Mouse (Mus musculus) CH12.LX (cell line): ENCODE data around the gene Spata13. TPM values are rescaled to one million over a fixed set of nuclear protein-coding genes. Genes with fewer than 3 reads are reported as not detected.
A peak's percentile ranks its signal among the peaks of the same experiment; 100 is the strongest.

Experiments
- DNase-seq: peaks from one replicate; pipeline ENCODE4 v3.0.0-alpha.2; 2013; ENCODE audit errors: extremely low read depth
- H3K27ac ChIP-seq: 2 replicates; pipeline ENCODE4 v1.5.1; 2012; ENCODE audit warnings: low read depth, mild to moderate bottlenecking, control low read depth, moderate library complexity; ENCODE audit not compliant: insufficient read depth
- H3K27me3 ChIP-seq: replicated peaks from 2 replicates; pipeline ENCODE3; 2012; ENCODE audit warnings: inconsistent platforms
- H3K36me3 ChIP-seq, 2 experiments: replicated peaks in 1 of 2; 2 replicates each; pipeline versions ENCODE3 to v1.6.1; 2012; ENCODE audit warnings: inconsistent platforms in 1 of 2, low read length in 1 of 2, mild to moderate bottlenecking in 1 of 2, mixed read lengths in 1 of 2, moderate library complexity in 1 of 2; ENCODE audit not compliant: control insufficient read depth in 1 of 2, insufficient read depth in 1 of 2
- H3K4me1 ChIP-seq, 2 experiments: 2 replicates each; pipeline ENCODE4 v1.6.1; 2012; ENCODE audit warnings: inconsistent platforms in 1 of 2, moderate library complexity in 1 of 2; ENCODE audit not compliant: insufficient read depth in 2 of 2, control insufficient read depth in 1 of 2
- H3K4me2 ChIP-seq: 2 replicates; pipeline ENCODE4 v1.6.1; 2012; ENCODE audit warnings: low read depth, mild to moderate bottlenecking, control low read depth; ENCODE audit not compliant: poor library complexity, insufficient read depth, severe bottlenecking
- H3K4me3 ChIP-seq, 3 experiments: fragments of 150-350 bp in 1 of 3; sonication (generic) in 1 of 3; replicated peaks in 1 of 3; 2 replicates each; pipeline versions ENCODE3 to v1.5.1; 2011 to 2012; ENCODE audit warnings: low read depth in 2 of 3, low read length in 2 of 3, mild to moderate bottlenecking in 2 of 3, moderate library complexity in 2 of 3, control low read depth in 1 of 3, improper control_type of control experiment in 1 of 3, inconsistent platforms in 1 of 3, mixed read lengths in 1 of 3; ENCODE audit not compliant: poor library complexity in 1 of 3
- H3K79me2 ChIP-seq: replicated peaks from 2 replicates; pipeline ENCODE4 v1.6.1; 2012; ENCODE audit warnings: mild to moderate bottlenecking, moderate library complexity; ENCODE audit not compliant: control insufficient read depth, poor library complexity, insufficient read depth, severe bottlenecking; ENCODE audit errors: extremely low read depth
- H3K9ac ChIP-seq: 2 replicates; pipeline ENCODE4 v1.6.1; 2012; ENCODE audit warnings: low read depth, mild to moderate bottlenecking, control low read depth, moderate library complexity; ENCODE audit not compliant: insufficient read depth
- H3K9me3 ChIP-seq: replicated peaks from 2 replicates; pipeline ENCODE3; 2012; ENCODE audit warnings: low read length, inconsistent platforms, mixed read lengths
- CHD1 ChIP-seq: IDR thresholded peaks from 2 replicates; pipeline ENCODE4 v1.6.1; 2012; ENCODE audit warnings: low read depth, low read length, improper control_type of control experiment, inconsistent platforms
- CHD2 ChIP-seq: IDR thresholded peaks from 2 replicates; pipeline ENCODE4 v1.6.1; 2011; ENCODE audit warnings: low read length, improper control_type of control experiment
- CTCF ChIP-seq, 2 experiments: IDR thresholded peaks in 1 of 2; conservative IDR thresholded peaks in 1 of 2; 2 replicates each; pipeline ENCODE4 v1.5.1; 2011 to 2012; ENCODE audit warnings: low read depth in 2 of 2, low read length in 2 of 2, improper control_type of control experiment in 1 of 2, inconsistent platforms in 1 of 2, mild to moderate bottlenecking in 1 of 2, moderate library complexity in 1 of 2
- E2F4 ChIP-seq: IDR thresholded peaks from 2 replicates; pipeline ENCODE4 v1.6.1; 2011; ENCODE audit warnings: low read depth, low read length, improper control_type of control experiment; ENCODE audit not compliant: insufficient replicate concordance
- HCFC1 ChIP-seq: IDR thresholded peaks from 2 replicates; pipeline ENCODE4 v1.6.1; 2012; ENCODE audit warnings: low read depth, mild to moderate bottlenecking, inconsistent platforms, low read length, improper control_type of control experiment
- IRF4 ChIP-seq: IDR thresholded peaks from 2 replicates; pipeline ENCODE4 v1.6.1; 2014; ENCODE audit warnings: low read depth, mild to moderate bottlenecking, inconsistent platforms, low read length, improper control_type of control experiment
- JUND ChIP-seq: conservative IDR thresholded peaks from 2 replicates; pipeline ENCODE4 v1.6.1; 2011; ENCODE audit warnings: low read depth, low read length, improper control_type of control experiment
- MAFK ChIP-seq: IDR thresholded peaks from 2 replicates; pipeline ENCODE4 v1.6.1; 2011; ENCODE audit warnings: low read length, improper control_type of control experiment; ENCODE audit not compliant: insufficient replicate concordance
- MAZ ChIP-seq: IDR thresholded peaks from 2 replicates; pipeline ENCODE4 v1.6.1; 2012; ENCODE audit warnings: low read depth, mild to moderate bottlenecking, inconsistent platforms, low read length, improper control_type of control experiment, moderate library complexity
- MEF2A ChIP-seq: IDR thresholded peaks from 2 replicates; pipeline ENCODE4 v1.6.1; 2014; ENCODE audit warnings: low read depth, mild to moderate bottlenecking, inconsistent platforms, low read length, improper control_type of control experiment, borderline replicate concordance
- NRF1 ChIP-seq: IDR thresholded peaks from 2 replicates; pipeline ENCODE4 v1.6.1; 2014; ENCODE audit warnings: low read depth, mild to moderate bottlenecking, inconsistent platforms, low read length, improper control_type of control experiment, moderate library complexity
- POLR2A ChIP-seq: IDR thresholded peaks from 2 replicates; pipeline ENCODE4 v1.6.1; 2011; ENCODE audit warnings: low read depth, mild to moderate bottlenecking, improper control_type of control experiment, low read length
- POLR2AphosphoS2 ChIP-seq: IDR thresholded peaks from 2 replicates; pipeline ENCODE4 v1.6.1; 2011; ENCODE audit warnings: low read depth, low read length, improper control_type of control experiment
- RAD21 ChIP-seq: IDR thresholded peaks from 2 replicates; pipeline ENCODE4 v1.6.1; 2011; ENCODE audit warnings: low read depth, mild to moderate bottlenecking, low read length, improper control_type of control experiment, moderate library complexity
- RCOR1 ChIP-seq: conservative IDR thresholded peaks from 2 replicates; pipeline ENCODE4 v1.6.1; 2012; ENCODE audit warnings: low read depth, mild to moderate bottlenecking, inconsistent platforms, low read length, improper control_type of control experiment
- UBTF ChIP-seq: IDR thresholded peaks from 2 replicates; pipeline ENCODE4 v1.6.1; 2012; ENCODE audit warnings: low read depth, mild to moderate bottlenecking, inconsistent platforms, low read length, improper control_type of control experiment, moderate library complexity
- USF1 ChIP-seq: IDR thresholded peaks from 2 replicates; pipeline ENCODE4 v1.6.1; 2014; ENCODE audit warnings: low read depth, mild to moderate bottlenecking, inconsistent platforms, low read length, improper control_type of control experiment
- USF2 ChIP-seq: conservative IDR thresholded peaks from 2 replicates; pipeline ENCODE4 v1.6.1; 2011; ENCODE audit warnings: low read depth, low read length, improper control_type of control experiment
- ZKSCAN1 ChIP-seq: IDR thresholded peaks from 2 replicates; pipeline ENCODE4 v1.6.1; 2012; ENCODE audit warnings: low read depth, inconsistent platforms, low read length, improper control_type of control experiment, borderline replicate concordance
- ZNF384 ChIP-seq: IDR thresholded peaks from 2 replicates; pipeline ENCODE4 v1.6.1; 2012; ENCODE audit warnings: low read depth, low read length, improper control_type of control experiment, inconsistent platforms
- dilution Hi-C: fragments of 300-500 bp; cut with MboI; formaldehyde crosslinking; loops from 2 replicates; pipeline ENCODE4 v1.14.3; 2020; ENCODE audit warnings: low sequenced_read_pairs; ENCODE audit not compliant: extremely low pct_unique_long_range_greater_than_20kb, extremely low pct_ligation_motif_present
- in situ Hi-C: fragments of 300-500 bp; cut with MboI; formaldehyde crosslinking; loops from 3 replicates; pipeline ENCODE4 v1.14.3; 2019; ENCODE audit warnings: low sequenced_read_pairs, low pct_ligation_motif_present, low pct_unique_long_range_greater_than_20kb, mixed read lengths
- polyA plus RNA-seq: library from polyadenylated mRNA; unstranded; fragments of >175 nt; gene quantifications from 2 replicates; pipeline ENCODE4 v1.2.1, GENCODE M21; 2012; ENCODE audit warnings: low read depth; ENCODE audit not compliant: insufficient read length
- total RNA-seq, 2 experiments: library from RNA; depleted of rRNA; stranded (reverse); fragments of 300-350 nt in 1 of 2; fragments of >200 nt in 1 of 2; gene quantifications; 2 replicates each; pipeline ENCODE4 v1.2.3; 2012 to 2014

The Spata13 gene
- total and polyA plus RNA-seq, 3 experiments = 11.6 to 15.9 (median 13.6) TPM

GRCm38 (mm10) chr14:60721304-60721703, 87.5 kb downstream of the Spata13 start:
- dilution Hi-C loops (no loop called here), in situ Hi-C loops (no loop called here)
- TF ChIP-seq CHD2 (no peak), IRF4 (no peak), CTCF (conservative IDR thresholded peaks at IDR 0.05 in 1 of 2, IDR thresholded peaks at IDR 0.05 in 1 of 2; ENCODE audit: low read depth in 2 of 2, low read length in 2 of 2) (no peak), RCOR1 (no peak), USF1 (no peak), POLR2AphosphoS2 (no peak), HCFC1 (no peak), MEF2A (no peak), POLR2A (no peak), UBTF (no peak), ZKSCAN1 (no peak), ZNF384 (no peak), NRF1 (no peak), JUND (no peak)
- H3K4me3 ChIP-seq = no peak overlapping the region
- H3K4me2 ChIP-seq = peak overlapping the region; percentile 79
- no peak for DNase-seq
- no peaks in the 10 kb centered on the region for H3K79me2 ChIP-seq
- no peaks in the 10 kb centered on the region for H3K36me3 ChIP-seq
- no peak overlapping the region for H3K9ac ChIP-seq
- no peak overlapping the region for H3K27ac ChIP-seq
- no peaks in the 10 kb centered on the region for H3K27me3 ChIP-seq
- no peaks in the 10 kb centered on the region for H3K9me3 ChIP-seq
- peaks cover 3 to 36% of the 10 kb centered on the region in 2 experiments for H3K4me1 ChIP-seq

DNA sequence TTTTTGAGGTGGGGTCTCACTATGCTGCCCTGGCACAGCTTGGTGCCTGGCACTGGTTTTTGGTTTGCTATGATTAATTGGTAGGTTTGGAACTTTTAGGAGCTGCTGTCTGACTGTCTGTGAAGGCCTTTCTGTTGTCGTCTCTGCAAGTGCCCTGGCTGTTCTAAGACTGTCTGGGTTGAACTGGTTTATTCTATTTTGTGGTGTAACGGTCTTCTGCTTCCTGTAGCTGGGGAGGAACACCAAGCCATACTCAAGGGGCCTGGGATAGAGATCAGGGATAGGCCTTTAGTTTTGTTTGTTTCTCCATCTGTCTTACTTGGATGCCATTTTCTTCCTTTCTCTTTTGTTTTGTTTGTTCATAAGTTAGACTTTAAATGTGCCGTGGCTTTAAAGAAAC, 88.1 kb downstream of the Spata13 start:
- H3K4me1 ChIP-seq = peaks cover 3 to 42% of the 10 kb centered on the region in 2 experiments
- no peak for DNase-seq
- H3K4me2 ChIP-seq = peak overlapping the region; percentile 79; the same call in 1 of the 2 replicates
- no peak overlapping the region for H3K9ac ChIP-seq
- in situ Hi-C loops (no loop called here), dilution Hi-C loops (no loop called here)
- TF ChIP-seq IRF4 (no peak), MAZ (no peak), RAD21 (no peak), POLR2A (no peak), POLR2AphosphoS2 (no peak), MAFK (no peak), E2F4 (no peak), USF2 (no peak), CHD1 (no peak), ZNF384 (no peak)
- H3K9me3 ChIP-seq = no peaks in the 10 kb centered on the region
- no peak overlapping the region for H3K27ac ChIP-seq
- H3K79me2 ChIP-seq = no peaks in the 10 kb centered on the region
- H3K4me3 ChIP-seq = no peak overlapping the region
- H3K36me3 ChIP-seq = no peaks in the 10 kb centered on the region
- no peaks in the 10 kb centered on the region for H3K27me3 ChIP-seq
